In the genomic region with DNA sequence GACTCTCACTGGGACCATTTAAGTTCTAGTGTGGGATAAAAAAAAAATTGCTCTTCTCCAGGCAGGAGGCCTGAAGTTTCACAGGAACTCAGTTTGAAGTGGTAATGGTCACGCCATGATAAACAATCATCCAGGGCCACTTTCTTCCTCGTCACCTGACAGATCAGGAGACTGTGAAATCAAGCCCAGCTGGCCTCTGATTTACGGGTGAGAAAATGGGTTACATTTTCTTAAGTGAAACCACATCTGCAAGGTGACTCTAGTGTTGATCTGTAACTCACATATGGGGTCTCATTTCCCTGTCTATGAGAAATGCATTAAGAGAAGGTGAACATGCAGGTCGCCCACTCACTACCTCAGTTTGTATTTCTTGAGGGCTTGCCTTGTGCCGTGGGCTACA, we compare ENCODE assay signal across 21 mouse cellular contexts.
"Had no signal": no experiment of that assay in that cellular context is flagged by ENCODE, and none has a peak within 500 bp of the region (broad histone marks: within the 10 kb centered on the region; RNA-seq: fewer than 3 reads in every experiment).

No protein-coding gene starts in this region.

- H3K36me3 ChIP-seq: kidney, embryonic 15.5 days; limb, embryonic 13.5 days; liver, embryonic 12.5 days; liver, embryonic 15.5 days; lung, embryonic 15.5 days; midbrain, embryonic 12.5 days had no signal

- DNase-seq: kidney, adult 8-10 months; kidney, postnatal 10 days; kidney, postnatal 36 days; liver; lung, adult 18-20 months; lung, postnatal 10 days; lung, postnatal 36 days; right cerebral cortex, postnatal 14 days; right cerebral cortex, postnatal 4 days; thymus, adult 2 months; thymus, postnatal 25 days had no signal

- H3K27me3 ChIP-seq: kidney, embryonic 15.5 days; limb, embryonic 13.5 days; liver, embryonic 12.5 days; liver, embryonic 15.5 days; lung, embryonic 15.5 days; megakaryocyte, embryonic 14.5 days; midbrain, embryonic 12.5 days had no signal

- H3K9ac ChIP-seq: kidney, embryonic 15.5 days; limb, embryonic 13.5 days; liver, embryonic 12.5 days; liver, embryonic 15.5 days; lung, embryonic 15.5 days; midbrain, embryonic 12.5 days had no signal

- ATAC-seq: liver, embryonic 12.5 days had no signal

- H3K4me1 ChIP-seq: limb, embryonic 13.5 days; liver, embryonic 12.5 days; liver, embryonic 15.5 days; lung, embryonic 15.5 days; megakaryocyte, embryonic 14.5 days; midbrain, embryonic 12.5 days had no signal

- H3K9me3 ChIP-seq: limb, embryonic 13.5 days; liver, embryonic 12.5 days; liver, embryonic 15.5 days; lung, embryonic 15.5 days; midbrain, embryonic 12.5 days had no signal

- H3K4me3 ChIP-seq: kidney, embryonic 15.5 days; left cerebral cortex, adult 2 months; limb, embryonic 13.5 days; liver, embryonic 12.5 days; liver, embryonic 15.5 days; lung, embryonic 15.5 days; megakaryocyte, embryonic 14.5 days; midbrain, embryonic 12.5 days; myocyte had no signal

- H3K4me2 ChIP-seq: kidney, embryonic 15.5 days; limb, embryonic 13.5 days; liver, embryonic 12.5 days; liver, embryonic 15.5 days; lung, embryonic 15.5 days; midbrain, embryonic 12.5 days had no signal

- H3K27ac ChIP-seq: kidney, embryonic 15.5 days; left cerebral cortex, adult 2 months; limb, embryonic 13.5 days; liver, embryonic 12.5 days; liver, embryonic 15.5 days; lung, embryonic 15.5 days; midbrain, embryonic 12.5 days; stomach, postnatal 0 days had no signal
